Mouse (Mus musculus) heart, postnatal 0 days (tissue): ENCODE measurements at regions not wholly inside any gene's neighbourhood (a gene's known extent, or its start where the extent isn't known, plus 50 kb on each side); places are given as distances from the start of the nearest gene placed in this dataset.

Experiments
- CTCF ChIP-seq: IDR thresholded peaks from 2 replicates; pipeline ENCODE4 v1.5.1; 2016; ENCODE audit warnings: antibody characterized with exemption, control low read depth, low read depth
- EP300 ChIP-seq: IDR thresholded peaks from 2 replicates; pipeline ENCODE4 v1.6.1; 2016; ENCODE audit warnings: antibody characterized with exemption, low read depth

GRCm38 (mm10) chr1:73242290-73242689 lies 226.6 kb upstream of the Tnp1 start:
- TF ChIP-seq CTCF (no peak), EP300 (no peak)
